Mouse (Mus musculus): ENCODE measurements around the gene Cdk18. TPM values are rescaled to one million over a fixed set of nuclear protein-coding genes. Genes with fewer than 3 reads are reported as not detected.

The Cdk18 gene
- polyA plus RNA-seq, 1 experiment from 2014 or later, result 0.68 TPM

- DNase-seq (ENCODE audit: low spot score), result no peak
- Histone ChIP-seq H3K36me3 (no peaks in the 10 kb centered on the region), H3K27ac (replicated peaks) (no peak overlapping the region; the same call in 1 of the 2 replicates), H3K4me3 (no peak overlapping the region), H3K27me3 (ENCODE audit: low read depth, poor library complexity, severe bottlenecking) (peaks cover 50% of the 10 kb centered on the region), H3K9me3 (replicated peaks) (no peaks in the 10 kb centered on the region), H3K4me1 (peaks cover 49% of the 10 kb centered on the region)
- 18% methylated on average over 2 of the region's 2 CpGs for WGBS
These were observed 19.3 kb upstream of the Cdk18 start for GRCm38 (mm10) chr1:132158741-132159140.

DNA sequence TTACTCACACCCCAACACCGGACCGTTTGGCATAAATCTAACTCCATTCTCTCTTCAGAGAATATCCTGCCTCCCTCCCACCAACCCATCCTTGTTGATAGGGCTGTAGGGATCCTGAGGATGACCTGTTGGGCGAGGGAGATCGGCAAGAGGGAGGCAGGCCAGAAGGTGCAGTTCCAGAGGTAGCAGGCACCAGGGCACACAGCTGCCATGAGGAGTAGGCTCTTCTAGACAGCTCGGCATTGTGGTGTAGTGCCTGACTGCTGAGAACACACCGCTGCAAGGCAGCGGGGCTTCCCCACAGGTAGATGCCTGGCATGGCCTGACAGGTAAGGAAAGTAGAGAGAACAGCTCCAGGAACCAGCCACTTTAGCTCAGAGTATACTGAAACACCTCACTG lies 18.3 kb upstream of the Cdk18 start:
- Histone ChIP-seq H3K27me3 (ENCODE audit: low read depth, poor library complexity, severe bottlenecking) (peaks cover 53% of the 10 kb centered on the region), H3K4me3 (0 out of 2 replicates have a peak overlapping the region, but pooled peaks have one; percentile 16), H3K27ac (replicated peaks) (peak overlapping the region; percentile 55; the same call in 1 of the 2 replicates)

GRCm38 (mm10) chr1:132157016-132157781 lies 17.7 kb upstream of the Cdk18 start:
- no peaks in the 10 kb centered on the region for H3K36me3 ChIP-seq
- peaks cover 59% of the 10 kb centered on the region for H3K27me3 ChIP-seq (ENCODE audit: low read depth, poor library complexity, severe bottlenecking)
- H3K4me1 ChIP-seq, result peaks cover 57% of the 10 kb centered on the region
- 0 out of 2 replicates have a peak overlapping the region, but pooled peaks have one; percentile 16 for H3K4me3 ChIP-seq
- 26% methylated on average over 14 of the region's 14 CpGs for WGBS
- no peaks in the 10 kb centered on the region for H3K9me3 ChIP-seq (replicated peaks)
- peak overlapping the region; percentile 55; the same call in 1 of the 2 replicates for H3K27ac ChIP-seq (replicated peaks)
- peak; percentile 89 for DNase-seq (ENCODE audit: low spot score)

More for the DNA sequence above, 18.3 kb upstream of the Cdk18 start:
- Histone ChIP-seq H3K36me3 (no peaks in the 10 kb centered on the region), H3K4me1 (peaks cover 57% of the 10 kb centered on the region), H3K9me3 (replicated peaks) (no peaks in the 10 kb centered on the region)
- DNase-seq (ENCODE audit: low spot score), result no peak
- WGBS, result 22% methylated on average over 7 of the region's 7 CpGs

DNA sequence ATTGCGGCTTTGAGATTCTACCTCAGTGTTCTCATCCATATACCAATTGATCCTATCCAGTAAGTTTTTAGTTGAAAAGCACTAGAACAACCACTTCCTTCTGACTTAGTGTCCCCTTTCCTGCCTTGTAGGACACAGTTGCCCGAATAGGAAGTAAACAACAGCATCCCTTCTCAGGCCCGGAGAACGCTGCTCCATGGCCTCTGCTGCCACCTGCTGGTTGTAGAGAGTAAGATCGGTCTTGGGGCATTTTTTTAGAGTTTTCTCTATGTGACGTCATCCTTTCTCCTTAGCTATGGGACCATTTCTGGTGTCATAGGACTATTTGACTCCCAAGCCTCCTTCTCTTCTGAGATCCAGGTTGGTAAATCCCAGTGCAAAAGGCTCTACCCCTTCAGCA lies 16.3 kb upstream of the Cdk18 start:
- DNase-seq (ENCODE audit: low spot score), result peak; percentile 79
- H3K9me3 ChIP-seq (replicated peaks), result no peaks in the 10 kb centered on the region
- 8% methylated on average over 6 of the region's 6 CpGs for WGBS
- peaks cover 62% of the 10 kb centered on the region for H3K27me3 ChIP-seq (ENCODE audit: low read depth, poor library complexity, severe bottlenecking)
- no peaks in the 10 kb centered on the region for H3K36me3 ChIP-seq
- H3K27ac ChIP-seq (replicated peaks), result peak overlapping the region; percentile 57; the same call in 1 of the 2 replicates
- peaks cover 49% of the 10 kb centered on the region for H3K4me1 ChIP-seq
- H3K4me3 ChIP-seq, result peak overlapping the region; percentile 14; the same call in 1 of the 2 replicates

DNA sequence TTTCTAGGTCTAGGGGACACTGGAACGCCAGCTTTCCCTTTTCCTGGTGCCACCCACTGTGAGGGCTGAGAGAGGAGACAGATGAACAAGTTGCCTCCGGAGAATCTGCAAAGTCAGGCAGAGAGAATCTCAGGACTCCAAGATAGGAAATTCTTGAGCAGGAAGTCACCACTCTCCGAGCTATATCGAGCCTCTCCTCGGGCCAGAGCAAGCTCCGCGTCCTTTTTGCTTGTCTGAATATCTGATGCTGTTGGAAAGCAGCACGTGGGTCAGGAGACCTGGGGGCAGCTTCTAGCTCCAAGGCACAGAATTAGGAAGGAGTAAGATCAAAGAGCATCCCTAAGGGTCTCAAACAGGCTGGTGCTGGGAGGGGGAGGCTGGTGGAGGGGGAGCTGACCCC lies 14.2 kb upstream of the Cdk18 start:
- H3K27ac ChIP-seq (replicated peaks), result peak overlapping the region; percentile 23; the same call in 1 of the 2 replicates
- no peaks in the 10 kb centered on the region for H3K36me3 ChIP-seq
- DNase-seq (ENCODE audit: low spot score), result no peak
- 6% methylated on average over 8 of the region's 8 CpGs for WGBS
- H3K9me3 ChIP-seq (replicated peaks), result no peaks in the 10 kb centered on the region
- H3K27me3 ChIP-seq (ENCODE audit: low read depth, poor library complexity, severe bottlenecking), result peaks cover 48% of the 10 kb centered on the region
- no peak overlapping the region for H3K4me3 ChIP-seq
- H3K4me1 ChIP-seq, result peaks cover 33% of the 10 kb centered on the region

DNA sequence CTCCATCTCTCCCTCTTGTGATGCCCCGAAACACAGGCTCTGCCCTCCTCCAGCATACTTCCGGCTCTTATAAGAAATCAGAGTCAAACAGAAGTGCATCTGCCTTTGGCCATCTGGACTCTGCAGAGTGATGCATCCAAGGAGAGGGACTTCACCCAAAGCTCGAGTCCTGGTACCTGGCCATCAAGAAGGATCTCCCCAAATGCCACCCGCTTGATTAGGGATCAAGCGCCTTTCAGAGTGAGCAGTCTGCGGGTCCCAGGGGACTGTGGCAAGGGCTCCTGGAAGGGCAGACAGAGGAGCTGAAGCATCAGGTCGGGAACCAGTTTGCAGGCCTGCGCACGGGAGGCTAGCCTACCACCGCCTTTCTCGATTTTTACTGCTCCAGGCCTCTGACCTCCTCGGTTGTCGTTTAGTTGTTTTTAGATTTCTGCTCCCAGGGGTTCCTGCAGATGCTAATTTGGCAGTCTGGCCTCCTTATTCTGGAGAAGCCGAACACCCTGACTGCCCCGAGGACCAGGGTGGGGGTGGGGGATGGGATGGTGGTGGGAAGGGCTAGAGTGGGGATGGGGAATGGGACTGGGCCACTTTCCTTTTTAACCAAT lies 13.7 kb upstream of the Cdk18 start:
- WGBS, result 30% methylated on average over 15 of the region's 15 CpGs
- DNase-seq (ENCODE audit: low spot score), result no peak

GRCm38 (mm10) chr1:132151908-132152307 lies 12.4 kb upstream of the Cdk18 start:
- no peak for DNase-seq (ENCODE audit: low spot score)
- H3K9me3 ChIP-seq (replicated peaks), result no peaks in the 10 kb centered on the region
- no peaks in the 10 kb centered on the region for H3K36me3 ChIP-seq
- 67% methylated on average over 2 of the region's 2 CpGs for WGBS
- H3K4me3 ChIP-seq, result no peak overlapping the region
- H3K27me3 ChIP-seq (ENCODE audit: low read depth, poor library complexity, severe bottlenecking), result peaks cover 35% of the 10 kb centered on the region
- no peak overlapping the region for H3K27ac ChIP-seq (replicated peaks)
- H3K4me1 ChIP-seq, result peaks cover 20% of the 10 kb centered on the region

More for the DNA sequence above, 13.7 kb upstream of the Cdk18 start:
- H3K9me3 ChIP-seq (replicated peaks), result no peaks in the 10 kb centered on the region
- H3K27ac ChIP-seq (replicated peaks), result peak overlapping the region; percentile 23; the same call in 1 of the 2 replicates
- no peaks in the 10 kb centered on the region for H3K36me3 ChIP-seq
- peaks cover 43% of the 10 kb centered on the region for H3K27me3 ChIP-seq (ENCODE audit: low read depth, poor library complexity, severe bottlenecking)
- H3K4me1 ChIP-seq, result peaks cover 28% of the 10 kb centered on the region
- no peak overlapping the region for H3K4me3 ChIP-seq

GRCm38 (mm10) chr1:132150817-132151601 lies 11.5 kb upstream of the Cdk18 start:
- no peak overlapping the region for H3K27ac ChIP-seq (replicated peaks)
- H3K4me3 ChIP-seq, result no peak overlapping the region
- peaks cover 35% of the 10 kb centered on the region for H3K27me3 ChIP-seq (ENCODE audit: low read depth, poor library complexity, severe bottlenecking)
- no peak for DNase-seq (ENCODE audit: low spot score)
- 75% methylated on average over 15 of the region's 15 CpGs for WGBS
- no peaks in the 10 kb centered on the region for H3K9me3 ChIP-seq (replicated peaks)
- peaks cover 20% of the 10 kb centered on the region for H3K4me1 ChIP-seq
- no peaks in the 10 kb centered on the region for H3K36me3 ChIP-seq

DNA sequence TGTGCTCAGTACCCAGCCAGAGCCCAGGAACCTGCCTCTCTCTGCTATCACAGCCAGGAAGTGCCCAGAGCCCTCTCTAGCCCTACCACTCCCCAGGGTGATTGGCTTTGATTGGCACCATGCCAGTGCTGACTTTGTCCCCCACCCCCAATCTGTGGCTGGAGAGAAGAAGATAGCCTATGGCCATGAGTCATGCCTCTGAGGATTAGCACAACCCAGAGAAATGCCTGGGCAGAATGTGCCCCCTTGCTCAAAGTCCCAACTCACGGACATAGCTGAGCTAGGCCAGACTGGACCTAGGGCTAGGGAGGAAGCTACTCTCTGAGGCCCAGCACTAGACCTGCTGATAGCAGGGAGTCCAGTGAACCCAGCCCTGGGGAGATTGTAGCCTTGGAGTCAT lies 10.7 kb upstream of the Cdk18 start:
- no peak for DNase-seq (ENCODE audit: low spot score)
- no peaks in the 10 kb centered on the region for H3K36me3 ChIP-seq
- H3K4me3 ChIP-seq, result no peak overlapping the region
- H3K9me3 ChIP-seq (replicated peaks), result no peaks in the 10 kb centered on the region
- peaks cover 17% of the 10 kb centered on the region for H3K4me1 ChIP-seq
- WGBS, result 57% methylated on average over 1 of the region's 1 CpGs
- no peak overlapping the region for H3K27ac ChIP-seq (replicated peaks)
- peaks cover 35% of the 10 kb centered on the region for H3K27me3 ChIP-seq (ENCODE audit: low read depth, poor library complexity, severe bottlenecking)

DNA sequence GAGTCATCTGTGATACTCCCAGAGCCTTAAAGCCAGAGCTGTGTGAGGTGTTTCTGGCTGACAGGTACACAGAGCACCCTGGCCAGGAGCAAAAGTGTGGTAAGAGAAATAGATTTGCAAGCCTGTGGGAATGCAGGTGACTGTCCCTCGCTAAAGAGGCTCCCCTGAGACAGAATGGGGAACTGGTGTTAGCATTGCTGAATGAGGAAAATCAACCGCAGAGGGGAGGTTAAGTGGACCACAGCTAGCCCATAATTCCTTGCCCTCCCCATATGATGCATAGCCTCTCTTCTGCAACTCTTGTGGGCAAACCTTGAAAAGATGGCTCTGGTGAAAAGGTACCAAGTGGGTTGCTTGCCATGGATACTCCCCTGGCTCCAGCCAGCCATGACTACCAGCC lies 9.9 kb upstream of the Cdk18 start:
- peaks cover 22% of the 10 kb centered on the region for H3K4me1 ChIP-seq
- H3K27ac ChIP-seq (replicated peaks), result no peak overlapping the region
- H3K4me3 ChIP-seq, result no peak overlapping the region
- no peaks in the 10 kb centered on the region for H3K36me3 ChIP-seq
- DNase-seq (ENCODE audit: low spot score), result no peak
- H3K9me3 ChIP-seq (replicated peaks), result no peaks in the 10 kb centered on the region
- WGBS, result 73% methylated on average over 2 of the region's 2 CpGs
- H3K27me3 ChIP-seq (ENCODE audit: low read depth, poor library complexity, severe bottlenecking), result peaks cover 35% of the 10 kb centered on the region

DNA sequence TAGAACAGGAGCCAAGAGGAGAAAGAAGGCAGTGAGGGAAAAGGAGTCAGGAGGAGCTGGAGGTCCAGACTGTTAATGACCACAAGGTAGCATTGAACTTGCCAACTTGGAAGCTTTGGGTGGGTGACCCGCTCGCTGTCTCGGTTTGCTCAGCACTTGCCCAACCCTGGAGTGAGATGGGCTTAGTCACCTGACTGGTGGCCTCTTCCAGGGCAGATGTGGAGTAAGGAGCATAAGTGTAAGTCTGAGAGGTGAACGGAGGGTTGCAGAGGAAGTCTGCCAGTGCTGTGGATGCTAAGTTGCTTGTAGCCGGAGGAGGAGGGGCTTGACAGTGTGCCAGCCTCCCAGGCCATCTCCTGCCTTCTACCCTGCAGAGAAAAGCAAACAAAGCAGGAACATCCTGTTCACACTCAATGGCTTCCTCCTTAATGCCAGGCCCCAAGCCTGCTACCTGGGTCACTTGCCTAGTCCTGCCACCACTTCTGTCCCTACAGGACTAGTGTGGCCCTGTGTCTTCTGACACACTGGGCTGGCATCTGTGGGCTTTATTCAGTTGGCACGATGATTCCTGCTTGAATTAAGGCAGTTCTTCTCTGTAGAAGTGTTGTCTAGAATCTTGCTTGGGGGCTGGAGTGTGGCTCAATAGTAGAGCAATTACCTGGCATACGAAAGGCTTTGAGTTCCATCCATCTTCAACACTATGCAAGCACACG lies 6.6 kb upstream of the Cdk18 start:
- Histone ChIP-seq H3K27me3 (ENCODE audit: low read depth, poor library complexity, severe bottlenecking) (peaks cover 26% of the 10 kb centered on the region), H3K4me1 (peaks cover 35% of the 10 kb centered on the region), H3K27ac (replicated peaks) (no peak overlapping the region), H3K9me3 (replicated peaks) (no peaks in the 10 kb centered on the region), H3K4me3 (no peak overlapping the region), H3K36me3 (no peaks in the 10 kb centered on the region)
- no peak for DNase-seq (ENCODE audit: low spot score)
- WGBS, result 90% methylated on average over 8 of the region's 8 CpGs

DNA sequence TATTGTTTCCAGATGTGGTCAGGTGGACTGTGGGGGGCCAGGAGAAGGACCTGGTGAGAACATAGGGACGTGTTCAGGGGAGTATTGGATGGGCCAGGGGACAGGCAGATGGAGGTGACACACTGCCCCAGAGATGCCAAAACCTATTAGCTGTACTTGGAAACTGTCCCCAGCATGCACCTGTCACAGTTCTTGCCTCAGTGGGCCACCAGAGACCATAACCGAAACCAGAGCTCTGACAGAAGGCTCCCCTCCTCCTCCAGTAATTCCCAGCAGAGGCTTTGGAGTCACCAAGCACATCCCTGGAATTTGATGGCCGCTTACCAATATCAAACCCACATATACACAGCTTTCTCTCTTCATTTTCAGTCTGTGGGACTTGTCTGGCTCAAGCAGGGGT lies 5.4 kb upstream of the Cdk18 start:
- Histone ChIP-seq H3K4me3 (no peak overlapping the region), H3K9me3 (replicated peaks) (no peaks in the 10 kb centered on the region), H3K27ac (replicated peaks) (no peak overlapping the region), H3K27me3 (ENCODE audit: low read depth, poor library complexity, severe bottlenecking) (peaks cover 29% of the 10 kb centered on the region), H3K4me1 (peaks cover 36% of the 10 kb centered on the region), H3K36me3 (no peaks in the 10 kb centered on the region)
- no peak for DNase-seq (ENCODE audit: low spot score)
- WGBS, result 80% methylated on average over 3 of the region's 3 CpGs
